Mouse (Mus musculus): ENCODE results near the gene Smtn. TPM values are rescaled to one million over a fixed set of nuclear protein-coding genes. Genes with fewer than 3 reads are reported as not detected.

Gene Smtn
- polyA plus RNA-seq, 1 experiment from 2014 or later: 17.7 TPM

GRCm38 (mm10) chr11:3567896-3568295 is 27.5 kb upstream of the Smtn start:
- H3K4me2 ChIP-seq (replicated peaks): no peak overlapping the region
- H3K9me3 ChIP-seq: no peaks in the 10 kb centered on the region
- WGBS: 89% methylated on average over 1 of the region's 1 CpGs
- no peak overlapping the region for H3K27ac ChIP-seq (replicated peaks)
- no peaks in the 10 kb centered on the region for H3K27me3 ChIP-seq
- H3K36me3 ChIP-seq: no peaks in the 10 kb centered on the region
- H3K9ac ChIP-seq (replicated peaks): no peak overlapping the region
- H3K4me1 ChIP-seq: no peaks in the 10 kb centered on the region
- no peak overlapping the region for H3K4me3 ChIP-seq
- ATAC-seq (replicated peaks): no peak

- ATAC-seq (replicated peaks): no peak
- 73% methylated on average over 4 of the region's 4 CpGs for WGBS
- Histone ChIP-seq H3K9ac (replicated peaks) (no peak overlapping the region), H3K4me2 (replicated peaks) (no peak overlapping the region), H3K27me3 (no peaks in the 10 kb centered on the region), H3K9me3 (no peaks in the 10 kb centered on the region), H3K27ac (replicated peaks) (no peak overlapping the region), H3K4me1 (no peaks in the 10 kb centered on the region), H3K4me3 (no peak overlapping the region), H3K36me3 (no peaks in the 10 kb centered on the region)
These were observed 25.6 kb upstream of the Smtn start for GRCm38 (mm10) chr11:3566018-3566417.

GRCm38 (mm10) chr11:3564451-3564850 is 24.0 kb upstream of the Smtn start:
- Histone ChIP-seq H3K4me1 (no peaks in the 10 kb centered on the region), H3K4me2 (replicated peaks) (no peak overlapping the region), H3K9me3 (no peaks in the 10 kb centered on the region), H3K36me3 (no peaks in the 10 kb centered on the region), H3K27ac (replicated peaks) (no peak overlapping the region), H3K4me3 (no peak overlapping the region), H3K27me3 (no peaks in the 10 kb centered on the region), H3K9ac (replicated peaks) (no peak overlapping the region)
- no peak for ATAC-seq (replicated peaks)
- WGBS: 62% methylated on average over 7 of the region's 7 CpGs

- no peak overlapping the region for H3K27ac ChIP-seq (replicated peaks)
- H3K9ac ChIP-seq (replicated peaks): no peak overlapping the region
- H3K4me1 ChIP-seq: no peaks in the 10 kb centered on the region
- no peak overlapping the region for H3K4me3 ChIP-seq
- 90% methylated on average over 6 of the region's 6 CpGs for WGBS
- H3K36me3 ChIP-seq: no peaks in the 10 kb centered on the region
- no peaks in the 10 kb centered on the region for H3K27me3 ChIP-seq
- no peak overlapping the region for H3K4me2 ChIP-seq (replicated peaks)
- H3K9me3 ChIP-seq: no peaks in the 10 kb centered on the region
- no peak for ATAC-seq (replicated peaks)
These were observed 23.4 kb upstream of the Smtn start for GRCm38 (mm10) chr11:3563853-3564252.

- H3K9ac ChIP-seq (replicated peaks): no peak overlapping the region
- H3K27ac ChIP-seq (replicated peaks): no peak overlapping the region
- no peaks in the 10 kb centered on the region for H3K9me3 ChIP-seq
- ATAC-seq (replicated peaks): no peak
- WGBS: 76% methylated on average over 5 of the region's 5 CpGs
- H3K27me3 ChIP-seq: no peaks in the 10 kb centered on the region
- H3K4me1 ChIP-seq: no peaks in the 10 kb centered on the region
- no peak overlapping the region for H3K4me2 ChIP-seq (replicated peaks)
- H3K36me3 ChIP-seq: no peaks in the 10 kb centered on the region
- no peak overlapping the region for H3K4me3 ChIP-seq
These were observed 19.8 kb upstream of the Smtn start for GRCm38 (mm10) chr11:3560202-3560601.

- Histone ChIP-seq H3K9ac (replicated peaks) (no peak overlapping the region), H3K27me3 (no peaks in the 10 kb centered on the region), H3K27ac (replicated peaks) (no peak overlapping the region), H3K9me3 (no peaks in the 10 kb centered on the region), H3K4me3 (no peak overlapping the region), H3K36me3 (no peaks in the 10 kb centered on the region), H3K4me2 (replicated peaks) (no peak overlapping the region), H3K4me1 (no peaks in the 10 kb centered on the region)
- no peak for ATAC-seq (replicated peaks)
- WGBS: 76% methylated on average over 3 of the region's 3 CpGs
These were observed 17.4 kb upstream of the Smtn start for GRCm38 (mm10) chr11:3557852-3558251.

GRCm38 (mm10) chr11:3554976-3555375 is 14.6 kb upstream of the Smtn start:
- no peak overlapping the region for H3K9ac ChIP-seq (replicated peaks)
- H3K4me2 ChIP-seq (replicated peaks): no peak overlapping the region
- no peak overlapping the region for H3K4me3 ChIP-seq
- 83% methylated on average over 4 of the region's 4 CpGs for WGBS
- no peaks in the 10 kb centered on the region for H3K27me3 ChIP-seq
- H3K9me3 ChIP-seq: no peaks in the 10 kb centered on the region
- H3K36me3 ChIP-seq: no peaks in the 10 kb centered on the region
- ATAC-seq (replicated peaks): no peak
- no peak overlapping the region for H3K27ac ChIP-seq (replicated peaks)
- H3K4me1 ChIP-seq: no peaks in the 10 kb centered on the region

GRCm38 (mm10) chr11:3549791-3550190 is 9.4 kb upstream of the Smtn start:
- Histone ChIP-seq H3K4me2 (replicated peaks) (no peak overlapping the region), H3K9me3 (no peaks in the 10 kb centered on the region), H3K36me3 (no peaks in the 10 kb centered on the region), H3K4me1 (no peaks in the 10 kb centered on the region), H3K27ac (replicated peaks) (no peak overlapping the region), H3K27me3 (no peaks in the 10 kb centered on the region), H3K4me3 (no peak overlapping the region), H3K9ac (replicated peaks) (no peak overlapping the region)
- WGBS: 81% methylated on average over 5 of the region's 5 CpGs
- no peak for ATAC-seq (replicated peaks)

- H3K27ac ChIP-seq (replicated peaks): no peak overlapping the region
- WGBS: 67% methylated on average over 3 of the region's 3 CpGs
- no peak overlapping the region for H3K9ac ChIP-seq (replicated peaks)
- H3K9me3 ChIP-seq: no peaks in the 10 kb centered on the region
- H3K4me2 ChIP-seq (replicated peaks): no peak overlapping the region
- H3K27me3 ChIP-seq: no peaks in the 10 kb centered on the region
- ATAC-seq (replicated peaks): no peak
- no peaks in the 10 kb centered on the region for H3K36me3 ChIP-seq
- no peaks in the 10 kb centered on the region for H3K4me1 ChIP-seq
- H3K4me3 ChIP-seq: no peak overlapping the region
These were observed 8.3 kb upstream of the Smtn start for GRCm38 (mm10) chr11:3548564-3549295.

- no peaks in the 10 kb centered on the region for H3K4me1 ChIP-seq
- no peak overlapping the region for H3K4me3 ChIP-seq
- no peak for ATAC-seq (replicated peaks)
- H3K9ac ChIP-seq (replicated peaks): no peak overlapping the region
- no peaks in the 10 kb centered on the region for H3K36me3 ChIP-seq
- no peaks in the 10 kb centered on the region for H3K9me3 ChIP-seq
- H3K27me3 ChIP-seq: no peaks in the 10 kb centered on the region
- H3K27ac ChIP-seq (replicated peaks): no peak overlapping the region
- H3K4me2 ChIP-seq (replicated peaks): no peak overlapping the region
- 57% methylated on average over 6 of the region's 6 CpGs for WGBS
These were observed 7.6 kb upstream of the Smtn start for GRCm38 (mm10) chr11:3547969-3548368.

GRCm38 (mm10) chr11:3547047-3547446 is 6.6 kb upstream of the Smtn start:
- Histone ChIP-seq H3K9me3 (no peaks in the 10 kb centered on the region), H3K27ac (replicated peaks) (no peak overlapping the region), H3K27me3 (no peaks in the 10 kb centered on the region), H3K36me3 (no peaks in the 10 kb centered on the region), H3K9ac (replicated peaks) (no peak overlapping the region), H3K4me1 (no peaks in the 10 kb centered on the region), H3K4me2 (replicated peaks) (no peak overlapping the region), H3K4me3 (no peak overlapping the region)
- ATAC-seq (replicated peaks): no peak
- WGBS: 58% methylated on average over 2 of the region's 2 CpGs

- H3K4me1 ChIP-seq: no peaks in the 10 kb centered on the region
- no peak for ATAC-seq (replicated peaks)
- no peak overlapping the region for H3K9ac ChIP-seq (replicated peaks)
- no peaks in the 10 kb centered on the region for H3K9me3 ChIP-seq
- H3K4me2 ChIP-seq (replicated peaks): no peak overlapping the region
- no peaks in the 10 kb centered on the region for H3K27me3 ChIP-seq
- H3K27ac ChIP-seq (replicated peaks): no peak overlapping the region
- H3K4me3 ChIP-seq: no peak overlapping the region
- no peaks in the 10 kb centered on the region for H3K36me3 ChIP-seq
- 8% methylated on average over 1 of the region's 1 CpGs for WGBS
These were observed 5.8 kb upstream of the Smtn start for GRCm38 (mm10) chr11:3546242-3546562.

GRCm38 (mm10) chr11:3545531-3546241 is 5.3 kb upstream of the Smtn start:
- ATAC-seq (replicated peaks): no peak
- Histone ChIP-seq H3K4me2 (replicated peaks) (no peak overlapping the region), H3K9ac (replicated peaks) (no peak overlapping the region), H3K9me3 (no peaks in the 10 kb centered on the region), H3K36me3 (no peaks in the 10 kb centered on the region), H3K27ac (replicated peaks) (no peak overlapping the region), H3K4me1 (no peaks in the 10 kb centered on the region), H3K4me3 (no peak overlapping the region), H3K27me3 (no peaks in the 10 kb centered on the region)
- 21% methylated on average over 9 of the region's 9 CpGs for WGBS
